Mouse (Mus musculus): ENCODE measurements around the gene Defb22. TPM values are rescaled to one million over a fixed set of nuclear protein-coding genes. Genes with fewer than 3 reads are reported as not detected.

Defb22 gene
- not detected in 2 replicates for polyA plus RNA-seq (2011; ENCODE audit: insufficient read depth, insufficient read length, low replicate concordance, missing spikeins)

- Histone ChIP-seq H3K27ac (ENCODE audit: control insufficient read depth, insufficient read depth, low read depth, low read length, poor library complexity) (no peak within 1 kb of the TSS), H3K4me1 (ENCODE audit: control insufficient read depth, insufficient read depth, low read length) (no peaks in the 10 kb centered on the region), H3K4me3 (replicated peaks; ENCODE audit: control insufficient read depth, low read depth, low read length) (no peak within 1 kb of the TSS)
- no peak for TF ChIP-seq POLR2A (IDR thresholded peaks at IDR 0.05; ENCODE audit: borderline replicate concordance, control insufficient read depth, low read depth, low read length)
- TF ChIP-seq CTCF (IDR thresholded peaks at IDR 0.05; ENCODE audit: control insufficient read depth, insufficient read depth, low read length), result no peak
Observed at GRCm38 (mm10) chr2:152490038-152490437, at the start of gene Defb22. TSS of gene Defb22 (minus strand) at chr2:152490138.

GRCm38 (mm10) chr2:152517981-152518380 is 28.0 kb upstream of the Defb22 start, which contains the start of gene Defb28:
TSS of gene Defb28 (plus strand) at chr2:152518255.
- 66% methylated on average over 4 of the region's 4 CpGs for WGBS
- no peak within 1 kb of the TSS for H3K27ac ChIP-seq (ENCODE audit: control insufficient read depth, insufficient read depth, low read depth, low read length, poor library complexity)
- TF ChIP-seq CTCF (IDR thresholded peaks at IDR 0.05; ENCODE audit: control insufficient read depth, insufficient read depth, low read length) (no peak), POLR2A (IDR thresholded peaks at IDR 0.05; ENCODE audit: borderline replicate concordance, control insufficient read depth, low read depth, low read length) (no peak)
- no peaks in the 10 kb centered on the region for H3K4me1 ChIP-seq (ENCODE audit: control insufficient read depth, insufficient read depth, low read length)
- no peak within 1 kb of the TSS for H3K4me3 ChIP-seq (replicated peaks; ENCODE audit: control insufficient read depth, low read depth, low read length)

GRCm38 (mm10) chr2:152516084-152516483 is 26.1 kb upstream of the Defb22 start:
- Histone ChIP-seq H3K4me1 (ENCODE audit: control insufficient read depth, insufficient read depth, low read length) (no peaks in the 10 kb centered on the region), H3K27ac (ENCODE audit: control insufficient read depth, insufficient read depth, low read depth, low read length, poor library complexity) (no peak overlapping the region), H3K4me3 (replicated peaks; ENCODE audit: control insufficient read depth, low read depth, low read length) (no peak overlapping the region)
- WGBS, result 54% methylated on average over 4 of the region's 4 CpGs
- TF ChIP-seq CTCF (IDR thresholded peaks at IDR 0.05; ENCODE audit: control insufficient read depth, insufficient read depth, low read length) (no peak), POLR2A (IDR thresholded peaks at IDR 0.05; ENCODE audit: borderline replicate concordance, control insufficient read depth, low read depth, low read length) (no peak)

- no peaks in the 10 kb centered on the region for H3K4me1 ChIP-seq (ENCODE audit: control insufficient read depth, insufficient read depth, low read length)
- WGBS, result 80% methylated on average over 1 of the region's 1 CpGs
- H3K4me3 ChIP-seq (replicated peaks; ENCODE audit: control insufficient read depth, low read depth, low read length), result no peak within 1 kb of the TSS
- no peak within 1 kb of the TSS for H3K27ac ChIP-seq (ENCODE audit: control insufficient read depth, insufficient read depth, low read depth, low read length, poor library complexity)
- TF ChIP-seq CTCF (IDR thresholded peaks at IDR 0.05; ENCODE audit: control insufficient read depth, insufficient read depth, low read length) (no peak), POLR2A (IDR thresholded peaks at IDR 0.05; ENCODE audit: borderline replicate concordance, control insufficient read depth, low read depth, low read length) (no peak)
Observed at GRCm38 (mm10) chr2:152511592-152511991, 21.7 kb upstream of the Defb22 start, which contains the start of gene Defb26. TSS of gene Defb26 (minus strand) at chr2:152511692.

GRCm38 (mm10) chr2:152503950-152504349 is 14.0 kb upstream of the Defb22 start:
- H3K4me3 ChIP-seq (replicated peaks; ENCODE audit: control insufficient read depth, low read depth, low read length), result no peak overlapping the region
- TF ChIP-seq POLR2A (IDR thresholded peaks at IDR 0.05; ENCODE audit: borderline replicate concordance, control insufficient read depth, low read depth, low read length) (no peak), CTCF (IDR thresholded peaks at IDR 0.05; ENCODE audit: control insufficient read depth, insufficient read depth, low read length) (no peak)
- WGBS, result 37% methylated on average over 2 of the region's 2 CpGs
- H3K4me1 ChIP-seq (ENCODE audit: control insufficient read depth, insufficient read depth, low read length), result no peaks in the 10 kb centered on the region
- no peak overlapping the region for H3K27ac ChIP-seq (ENCODE audit: control insufficient read depth, insufficient read depth, low read depth, low read length, poor library complexity)

DNA sequence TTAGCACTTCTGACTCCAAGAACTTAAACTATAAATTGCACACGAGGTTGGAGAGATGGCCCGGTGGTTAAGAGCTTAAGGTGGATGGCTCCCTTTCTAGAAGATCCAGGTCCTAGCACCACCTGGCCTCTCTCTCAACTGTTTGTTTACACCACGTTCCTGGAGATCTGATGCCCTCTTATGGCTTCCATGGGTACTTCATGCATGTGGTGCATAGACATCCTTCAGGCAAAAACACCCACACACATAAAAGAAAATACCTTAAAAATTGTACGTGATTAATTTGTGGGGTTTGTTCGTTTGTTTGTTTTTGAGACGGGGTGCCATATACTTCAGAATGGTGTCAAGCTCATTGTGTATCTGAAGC is 10.9 kb upstream of the Defb22 start:
- no peak for TF ChIP-seq POLR2A (IDR thresholded peaks at IDR 0.05; ENCODE audit: borderline replicate concordance, control insufficient read depth, low read depth, low read length)
- no peak for TF ChIP-seq CTCF (IDR thresholded peaks at IDR 0.05; ENCODE audit: control insufficient read depth, insufficient read depth, low read length)
- no peaks in the 10 kb centered on the region for H3K4me1 ChIP-seq (ENCODE audit: control insufficient read depth, insufficient read depth, low read length)

DNA sequence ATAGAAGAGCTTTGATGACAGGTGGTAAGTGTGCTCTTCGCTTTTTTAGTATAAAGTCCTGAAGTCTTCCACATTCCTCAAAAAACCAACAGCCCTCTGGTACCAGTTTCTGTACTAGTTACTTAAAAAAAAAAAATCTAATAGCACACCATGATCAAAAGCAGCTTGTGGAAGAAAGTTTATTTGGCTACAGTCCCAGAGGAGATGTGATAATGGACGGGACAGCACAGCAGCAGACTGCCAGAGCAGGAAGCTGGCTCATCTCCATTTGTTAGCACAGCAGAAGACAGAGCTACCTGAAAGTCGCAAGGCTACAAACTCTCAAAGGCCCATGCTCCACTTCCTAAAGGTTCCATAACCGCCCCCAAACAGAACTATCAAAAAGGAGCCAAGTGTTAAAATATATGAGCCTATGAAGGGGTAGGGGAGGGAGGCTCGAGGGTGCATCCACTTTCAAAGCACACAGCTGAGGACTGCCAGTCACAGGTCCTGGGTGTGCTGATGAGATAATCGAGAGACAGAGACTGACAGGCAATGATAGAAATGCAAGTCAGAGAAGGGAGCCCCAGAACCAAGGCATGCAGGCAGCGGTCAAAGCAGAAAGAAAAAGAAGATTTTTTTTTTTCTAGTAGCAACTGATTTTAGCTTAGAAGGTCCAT is 10.4 kb upstream of the Defb22 start:
- TF ChIP-seq POLR2A (IDR thresholded peaks at IDR 0.05; ENCODE audit: borderline replicate concordance, control insufficient read depth, low read depth, low read length) (no peak), CTCF (IDR thresholded peaks at IDR 0.05; ENCODE audit: control insufficient read depth, insufficient read depth, low read length) (no peak)
- Histone ChIP-seq H3K27ac (ENCODE audit: control insufficient read depth, insufficient read depth, low read depth, low read length, poor library complexity) (no peak overlapping the region), H3K4me3 (replicated peaks; ENCODE audit: control insufficient read depth, low read depth, low read length) (no peak overlapping the region), H3K4me1 (ENCODE audit: control insufficient read depth, insufficient read depth, low read length) (no peaks in the 10 kb centered on the region)
- WGBS, result 57% methylated on average over 7 of the region's 7 CpGs

More for the DNA sequence above, 10.9 kb upstream of the Defb22 start:
- WGBS, result 83% methylated on average over 6 of the region's 6 CpGs
- no peak overlapping the region for H3K4me3 ChIP-seq (replicated peaks; ENCODE audit: control insufficient read depth, low read depth, low read length)
- no peak overlapping the region for H3K27ac ChIP-seq (ENCODE audit: control insufficient read depth, insufficient read depth, low read depth, low read length, poor library complexity)

DNA sequence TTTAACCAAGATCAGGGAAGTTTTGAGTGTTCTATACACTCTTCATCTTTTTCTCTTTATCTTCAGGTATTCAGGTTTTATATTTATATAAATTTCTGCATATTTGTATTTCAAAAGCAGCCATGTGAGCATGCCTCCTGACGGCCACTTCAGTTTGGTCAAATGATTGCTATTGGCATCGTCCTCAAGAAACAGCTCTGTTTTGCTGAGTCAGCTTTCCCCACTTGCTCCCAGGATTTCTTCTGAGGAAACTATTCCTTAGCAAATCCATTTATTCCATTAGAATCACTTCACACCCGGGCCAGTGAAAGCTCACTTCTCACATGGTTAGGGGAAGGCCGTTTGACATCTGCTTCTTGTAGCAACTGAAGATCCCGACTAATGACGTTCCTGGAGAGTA is 8.1 kb upstream of the Defb22 start:
- TF ChIP-seq POLR2A (IDR thresholded peaks at IDR 0.05; ENCODE audit: borderline replicate concordance, control insufficient read depth, low read depth, low read length) (no peak), CTCF (IDR thresholded peaks at IDR 0.05; ENCODE audit: control insufficient read depth, insufficient read depth, low read length) (no peak)
- WGBS, result 77% methylated on average over 6 of the region's 6 CpGs
- Histone ChIP-seq H3K27ac (ENCODE audit: control insufficient read depth, insufficient read depth, low read depth, low read length, poor library complexity) (no peak overlapping the region), H3K4me1 (ENCODE audit: control insufficient read depth, insufficient read depth, low read length) (no peaks in the 10 kb centered on the region), H3K4me3 (replicated peaks; ENCODE audit: control insufficient read depth, low read depth, low read length) (no peak overlapping the region)

Data from bone marrow, adult 2 months (tissue).